Mouse (Mus musculus): Measurements from ENCODE around the gene Uap1.

Gene Uap1

DNA sequence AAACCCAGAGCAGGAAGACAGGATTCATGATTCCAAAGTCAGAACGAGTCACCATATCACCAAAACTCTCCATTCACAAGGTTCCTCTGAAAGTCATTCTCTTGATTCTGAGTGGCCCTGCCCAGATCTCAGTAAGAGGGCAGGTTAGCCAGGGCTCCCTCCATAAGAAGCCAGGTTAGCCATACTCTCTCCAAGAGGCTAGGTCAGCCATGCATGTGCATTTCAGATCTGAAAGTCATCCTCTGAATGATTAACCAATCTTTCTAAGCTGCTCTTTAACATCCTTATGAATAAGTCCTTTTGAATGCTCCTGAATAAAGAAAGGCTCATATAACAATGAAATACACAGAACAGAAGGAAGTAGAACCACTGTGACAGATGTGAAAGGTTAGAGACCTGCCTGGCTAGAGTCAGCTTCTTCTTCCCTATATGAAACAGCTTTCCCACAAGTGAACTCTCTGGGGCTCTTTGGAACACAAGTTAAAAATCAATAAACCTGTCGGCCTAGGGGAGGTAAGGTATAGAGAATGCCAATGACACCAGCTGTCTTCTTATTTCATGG, 10.6 kb downstream of the Uap1 start:
- DNase-seq: no peak

DNA sequence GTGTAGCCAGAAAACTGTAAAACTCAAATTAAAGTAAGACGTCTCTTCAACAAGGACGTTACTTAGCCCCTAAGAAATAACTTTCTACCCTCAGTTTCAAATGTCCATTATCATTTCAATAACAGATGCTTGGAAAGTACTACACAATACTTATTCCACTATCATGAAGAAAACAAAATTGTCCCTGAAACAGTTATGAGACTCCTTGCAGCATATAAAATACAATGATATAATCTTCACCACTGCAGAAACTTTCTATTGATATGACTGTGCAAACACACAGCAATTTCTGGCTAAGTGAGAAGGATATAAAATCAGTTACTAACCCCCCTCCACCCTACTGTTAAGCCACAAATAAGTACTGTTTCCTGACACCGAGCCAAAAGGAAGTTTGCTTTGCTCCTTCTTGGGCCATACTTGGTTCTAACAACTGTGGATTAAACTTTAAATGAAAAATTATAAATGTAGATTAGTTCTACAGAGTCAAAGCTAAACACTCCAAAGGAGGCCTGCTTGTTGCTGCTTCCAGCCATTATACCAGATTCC, 11.3 kb downstream of the Uap1 start:
- no peak for DNase-seq

DNA sequence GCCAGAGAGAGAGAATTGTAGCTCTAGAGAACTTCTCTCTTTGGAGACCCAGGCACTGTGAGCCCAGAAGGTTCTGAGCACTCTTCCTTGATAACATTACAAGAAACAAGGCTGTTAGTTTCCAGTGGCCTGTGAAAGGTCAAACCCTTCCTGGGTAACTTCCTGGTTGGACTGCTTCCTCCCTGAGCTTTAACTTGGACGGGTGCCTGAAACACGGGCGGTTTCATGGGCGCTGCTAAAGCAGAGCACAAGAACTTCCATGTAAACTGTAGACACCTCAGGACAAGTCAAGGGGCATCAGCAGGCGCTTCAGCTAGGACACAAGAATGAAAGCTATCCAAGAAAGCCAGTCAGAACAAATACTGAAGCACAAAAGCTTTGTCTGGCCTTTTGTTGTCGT, 12.9 kb downstream of the Uap1 start:
- no peak for DNase-seq

DNA sequence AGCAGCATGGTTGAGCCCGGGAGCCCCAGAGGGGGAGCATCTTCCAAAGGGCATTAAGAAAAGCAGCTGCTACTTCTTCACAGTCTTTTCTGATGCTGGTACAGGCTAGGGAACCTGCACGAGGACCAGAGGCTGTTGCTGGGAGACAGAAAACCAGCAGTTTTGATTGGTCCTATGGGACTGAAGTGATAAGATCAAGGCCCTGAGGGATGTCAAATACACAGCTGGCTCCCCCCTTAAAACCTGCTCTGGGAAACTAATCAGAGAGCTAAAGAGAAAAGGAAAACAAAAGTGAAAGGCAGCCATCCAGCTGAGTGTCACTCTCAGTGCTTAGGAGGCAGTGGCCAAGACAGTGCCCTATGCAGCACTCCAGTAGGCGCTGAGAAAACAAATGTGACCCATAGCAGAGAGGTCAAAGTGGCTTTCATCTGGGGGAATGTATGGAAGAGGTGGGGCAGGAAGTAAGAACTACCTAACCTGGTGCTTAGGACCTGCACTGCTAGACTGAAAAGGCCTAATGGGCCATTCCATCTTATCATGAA, 14.3 kb downstream of the Uap1 start:
- DNase-seq: no peak

DNA sequence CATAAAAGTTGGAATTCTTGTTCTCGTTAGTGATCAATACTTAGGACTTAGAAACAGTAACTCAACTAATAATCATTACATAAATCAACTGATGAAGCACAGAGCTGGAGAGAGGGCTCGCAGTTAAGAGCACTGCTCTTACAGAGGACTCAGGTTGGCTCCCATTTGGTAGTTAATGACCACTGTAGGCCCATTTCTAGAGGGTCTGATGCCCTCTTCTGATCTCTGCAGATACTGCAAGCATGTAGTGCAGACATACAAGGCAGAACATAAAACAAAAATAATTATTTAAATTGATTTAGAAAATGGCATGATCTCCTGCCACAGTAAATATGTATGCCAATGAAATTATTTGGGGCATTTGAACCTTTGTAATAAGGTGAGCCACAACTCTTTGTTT, 15.1 kb downstream of the Uap1 start:
- DNase-seq: no peak

DNA sequence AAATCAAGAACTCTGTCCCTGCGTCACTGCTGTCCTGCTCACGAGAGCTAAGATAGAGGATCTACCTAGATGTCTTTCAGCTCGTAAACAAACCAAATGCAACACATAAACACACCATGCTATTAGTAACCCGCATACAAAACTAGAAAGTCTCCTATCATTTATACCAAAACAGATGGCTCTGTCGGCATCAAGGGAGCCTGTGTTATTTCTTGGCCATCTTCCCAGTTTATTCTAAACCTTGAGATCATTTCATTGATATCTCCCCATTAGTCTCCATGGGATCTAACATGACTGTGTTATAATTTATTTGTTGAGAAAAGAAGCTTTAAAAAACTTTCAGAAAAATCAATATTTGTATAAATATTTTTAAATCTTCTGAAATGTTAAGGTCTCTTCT, 19.0 kb downstream of the Uap1 start:
- DNase-seq: no peak

DNA sequence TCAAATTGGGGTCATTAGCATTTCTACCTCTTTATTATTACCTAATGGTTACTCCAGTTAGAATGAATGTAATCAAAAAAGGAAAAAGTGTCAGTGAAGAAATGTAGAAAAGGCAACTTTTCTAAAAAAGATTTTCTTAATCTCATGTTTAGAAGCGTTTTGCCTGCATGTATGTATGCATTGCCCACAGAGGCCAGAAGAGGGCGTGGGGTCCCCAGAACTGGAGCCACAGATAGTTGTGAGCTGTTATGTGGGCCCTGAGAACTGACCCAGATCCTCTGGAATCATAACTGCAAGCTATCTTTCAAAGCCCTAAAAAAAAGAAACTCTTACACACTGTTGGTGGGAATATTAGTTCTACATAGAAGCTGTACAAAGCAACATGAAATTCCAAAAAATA, 19.5 kb downstream of the Uap1 start:
- no peak for DNase-seq

DNA sequence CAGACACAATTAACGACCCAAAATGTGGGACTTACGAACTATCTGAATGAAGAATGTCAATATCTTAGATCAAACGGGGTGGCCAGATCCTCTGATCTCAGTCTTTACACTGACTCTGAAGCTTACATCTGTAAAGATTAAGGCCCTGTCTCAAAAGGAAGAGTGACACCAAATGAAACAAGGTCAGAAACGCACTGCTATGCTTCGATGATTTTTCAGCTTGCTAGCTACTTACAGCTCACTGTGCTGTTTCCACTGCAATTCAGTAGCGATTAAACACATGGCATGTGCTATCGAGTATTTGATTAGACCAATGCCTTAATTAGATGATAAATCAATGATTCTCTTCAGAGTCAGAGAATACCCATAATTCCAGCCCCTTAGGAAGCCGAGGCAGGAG, 20.8 kb downstream of the Uap1 start:
- no peak for DNase-seq

DNA sequence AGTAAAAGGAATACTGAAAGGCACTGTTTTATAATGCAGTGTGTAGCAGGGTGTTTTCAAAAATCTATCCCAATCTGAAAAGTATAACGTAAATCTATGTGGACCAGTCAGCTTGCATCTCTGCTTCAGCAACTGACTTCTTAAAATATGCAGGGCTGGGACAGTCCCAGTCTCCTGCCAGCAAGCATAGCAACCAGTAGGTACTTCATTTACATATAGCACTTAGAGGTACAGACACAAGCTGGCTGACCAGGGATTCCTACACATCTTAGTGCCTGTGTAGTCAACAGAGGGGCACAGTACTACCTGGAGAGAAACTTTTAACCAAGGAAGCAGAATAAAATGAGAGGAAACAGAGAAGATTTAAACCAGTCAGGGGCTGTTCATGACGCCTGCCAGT, 22.2 kb downstream of the Uap1 start:
- no peak for DNase-seq

DNA sequence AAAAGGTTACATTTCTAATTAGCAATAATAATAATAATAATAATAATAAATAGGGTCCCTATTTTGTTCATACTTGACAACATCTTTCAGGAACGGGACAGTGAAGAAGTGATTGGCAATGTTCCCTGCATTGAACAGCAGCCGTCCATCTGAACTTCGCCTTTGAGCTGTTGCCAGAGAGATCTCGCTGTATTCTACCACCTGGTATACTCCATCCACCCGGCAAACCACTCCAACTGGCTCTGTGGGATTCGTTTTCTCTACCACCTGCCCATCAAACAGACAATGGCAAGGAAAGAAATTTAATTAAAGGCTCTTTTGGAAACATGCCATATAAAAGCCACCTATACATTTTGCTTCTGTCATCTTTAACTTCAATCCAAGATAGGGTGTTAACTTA, 23.9 kb downstream of the Uap1 start:
- DNase-seq: no peak

DNA sequence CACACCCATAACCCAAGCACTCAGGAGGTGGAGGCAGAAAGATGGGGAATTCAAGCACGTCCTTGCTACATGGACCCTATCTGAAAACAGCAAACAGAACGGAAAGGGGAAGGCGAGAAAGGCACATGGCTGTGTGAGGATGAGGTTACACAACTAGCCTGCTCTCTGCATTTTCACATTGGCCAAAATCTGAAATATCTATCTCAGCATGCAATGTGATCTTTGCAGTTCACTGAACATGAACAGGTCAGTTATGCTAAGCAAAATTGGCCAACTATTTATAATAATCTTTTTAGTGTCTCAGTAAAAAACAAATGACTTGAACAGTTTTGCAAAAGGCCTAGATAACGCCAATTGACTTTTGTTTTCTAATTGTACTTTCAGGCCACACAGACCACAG, 25.0 kb downstream of the Uap1 start:
- no peak for DNase-seq

DNA sequence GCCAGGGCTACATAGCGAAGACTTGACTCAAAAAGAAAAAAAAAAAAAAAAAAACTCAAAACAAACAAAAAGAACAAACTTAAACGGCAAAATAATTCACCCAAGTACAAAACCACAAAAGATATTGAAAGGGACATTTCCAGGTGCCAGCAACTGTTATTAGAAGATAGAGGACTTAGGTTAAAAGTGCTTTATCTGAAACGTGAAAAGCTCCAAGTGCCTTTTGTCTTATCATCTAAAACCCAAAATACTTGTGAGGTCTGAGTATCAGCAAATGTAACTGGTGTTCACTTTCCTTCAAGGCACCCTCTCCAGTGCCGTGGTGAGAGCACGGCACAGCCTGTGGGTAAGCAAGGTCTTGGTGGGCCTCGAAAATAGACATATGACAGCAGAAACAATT, 26.2 kb downstream of the Uap1 start:
- no peak for DNase-seq

DNA sequence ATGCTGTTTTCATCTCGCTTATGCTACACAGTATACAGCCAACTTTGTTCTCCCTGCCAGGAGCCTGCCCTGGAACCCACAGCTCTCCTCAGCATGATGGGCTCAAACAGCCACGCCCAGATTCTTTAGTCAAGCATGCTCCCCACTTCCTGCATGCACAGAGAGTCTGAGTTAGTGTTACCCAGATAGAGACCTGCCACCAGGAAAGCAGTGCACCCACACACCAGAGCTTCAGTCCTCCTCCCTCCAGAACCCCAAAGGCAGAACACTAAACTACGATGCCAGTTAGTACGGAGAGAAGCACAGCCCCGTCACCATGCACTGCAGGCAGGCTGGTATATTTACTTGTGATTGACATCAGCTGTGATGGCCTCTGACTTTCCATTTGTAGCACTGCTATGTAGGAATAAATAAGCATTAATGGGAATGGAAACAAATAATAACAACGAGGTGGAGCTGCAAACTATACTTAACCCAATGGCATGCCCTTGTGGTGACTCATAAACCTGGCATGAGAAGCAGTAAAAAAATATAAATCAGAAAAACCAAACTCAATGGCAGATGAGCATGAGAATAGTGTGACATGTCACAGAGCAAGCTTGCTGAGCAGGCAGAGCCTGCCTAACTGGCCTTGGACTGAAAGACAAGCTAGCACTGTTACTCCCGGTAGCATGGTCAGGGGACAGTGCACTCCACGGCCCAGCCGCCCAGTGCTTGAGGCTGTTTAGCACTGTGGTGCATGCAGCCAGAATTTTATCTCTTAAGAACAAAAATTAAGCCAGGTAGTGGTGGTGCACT, 26.9 kb downstream of the Uap1 start:
- DNase-seq: peak in 1 of 2 experiments; percentile 22

DNA sequence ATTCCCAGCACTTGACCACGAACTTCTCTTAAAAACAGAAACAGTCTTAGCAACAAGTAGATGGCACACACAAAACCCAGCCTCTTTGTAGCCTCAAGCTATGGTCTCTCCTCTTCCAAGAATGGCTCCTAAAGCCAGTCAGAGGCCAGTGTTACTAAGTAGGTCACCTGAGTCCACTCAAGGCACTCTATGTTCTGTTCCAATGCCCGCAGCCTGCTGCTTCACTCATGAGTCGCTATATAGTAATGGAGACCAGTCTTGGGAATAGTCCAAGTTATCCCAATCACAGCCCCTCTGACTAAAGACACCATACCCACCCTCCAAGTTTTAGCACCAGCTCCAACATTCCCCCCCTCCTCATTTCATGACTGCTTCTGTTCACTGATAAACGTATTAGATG, 29.2 kb downstream of the Uap1 start:
- DNase-seq: no peak

DNA sequence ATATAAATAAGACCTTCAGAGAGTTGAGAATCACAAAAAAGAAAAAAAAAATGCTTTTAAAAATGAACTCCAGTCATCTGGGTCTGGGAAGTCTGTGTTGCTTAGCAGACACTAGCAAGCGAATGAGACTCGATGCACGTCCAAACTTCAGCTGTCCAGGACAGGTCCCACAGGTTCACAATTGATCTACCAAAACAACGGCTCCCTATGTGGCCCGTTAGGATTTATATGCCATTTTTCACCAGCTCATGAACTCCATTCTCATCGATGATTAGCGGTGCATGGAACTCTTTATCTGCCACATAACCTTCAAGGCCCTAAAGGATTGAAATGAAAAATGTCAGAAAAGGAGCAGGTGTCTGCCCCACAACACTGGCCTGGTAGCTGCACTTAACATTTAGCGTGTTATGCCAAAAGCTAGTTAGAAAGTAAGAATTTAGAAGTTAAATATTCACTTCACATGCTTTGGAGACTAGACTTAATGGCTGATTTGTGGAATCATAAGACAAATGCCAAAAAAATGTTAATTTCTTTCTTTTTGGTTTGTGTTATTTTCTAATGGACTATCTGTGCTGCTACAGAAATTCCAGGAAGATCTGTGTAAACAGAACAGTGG, 32.4 kb downstream of the Uap1 start:
- DNase-seq: no peak

DNA sequence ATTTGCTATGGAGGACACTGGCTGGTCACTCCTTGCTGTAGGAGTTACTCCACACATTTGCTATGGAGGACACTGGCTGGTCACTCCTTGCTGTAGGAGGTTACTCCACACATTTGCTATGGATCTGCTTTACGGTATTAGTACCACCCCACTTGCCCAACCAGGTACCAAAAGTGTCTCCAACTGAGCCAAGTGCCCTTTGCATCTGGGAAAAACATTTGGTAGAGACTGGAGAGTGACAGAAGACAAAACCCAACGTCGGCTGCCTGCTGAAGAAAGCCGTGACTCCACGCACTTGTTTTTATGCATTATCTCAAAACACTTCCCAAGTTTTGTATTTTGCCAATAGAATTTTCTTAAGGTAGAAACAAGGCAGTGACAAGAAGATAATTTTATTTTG, 33.1 kb downstream of the Uap1 start:
- no peak for DNase-seq

DNA sequence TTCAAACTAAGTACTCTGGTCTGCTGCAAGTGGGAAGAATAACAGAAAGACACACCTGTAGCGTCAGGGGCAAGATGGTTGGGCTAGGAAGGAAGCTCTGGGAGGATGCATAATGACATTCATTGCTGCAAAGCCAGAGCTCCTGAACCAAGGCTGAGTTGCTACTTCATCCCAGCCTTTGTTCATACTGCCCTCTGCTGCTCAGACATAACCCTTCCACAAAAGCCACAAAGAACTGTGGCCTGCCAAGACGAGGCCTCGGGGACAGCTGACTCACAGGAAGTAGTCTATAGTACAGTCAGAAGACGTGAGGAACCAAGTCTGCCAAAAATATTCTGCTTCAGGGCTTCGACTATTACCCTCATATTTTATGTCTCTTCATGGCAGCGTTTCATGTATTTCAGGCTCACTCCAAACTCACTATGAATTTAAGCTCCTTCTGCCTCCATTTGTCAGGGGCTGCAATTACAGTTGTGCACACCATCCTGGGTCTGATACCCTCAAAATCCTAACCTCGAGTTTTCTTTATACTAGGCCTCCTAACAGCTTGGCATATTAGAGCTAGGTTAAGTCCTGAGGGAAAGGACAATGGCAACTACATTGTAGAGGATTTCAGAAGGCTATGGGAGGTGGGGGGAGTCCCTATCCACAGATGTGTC, 38.3 kb downstream of the Uap1 start:
- peak; percentile 36 to 44 for DNase-seq

DNA sequence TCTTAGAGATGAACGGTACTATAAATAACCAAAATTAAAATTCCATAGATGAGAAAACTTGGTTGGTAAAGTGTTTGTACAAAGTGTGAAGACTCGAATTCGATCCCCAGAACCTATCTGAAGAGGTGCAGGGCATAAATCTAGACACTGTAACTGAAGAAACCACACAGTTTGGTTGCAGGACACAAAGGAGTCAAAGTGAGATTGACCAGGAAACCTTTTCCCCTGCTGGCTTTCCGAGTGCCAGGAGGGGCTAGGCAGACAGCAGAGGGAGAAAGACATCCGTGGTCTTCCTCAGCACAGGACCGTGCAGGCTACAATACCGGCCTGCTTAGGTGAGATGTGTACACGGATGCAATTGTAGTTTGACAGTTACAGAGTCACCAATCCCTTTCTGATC, 40.5 kb downstream of the Uap1 start:
- DNase-seq: no peak

DNA sequence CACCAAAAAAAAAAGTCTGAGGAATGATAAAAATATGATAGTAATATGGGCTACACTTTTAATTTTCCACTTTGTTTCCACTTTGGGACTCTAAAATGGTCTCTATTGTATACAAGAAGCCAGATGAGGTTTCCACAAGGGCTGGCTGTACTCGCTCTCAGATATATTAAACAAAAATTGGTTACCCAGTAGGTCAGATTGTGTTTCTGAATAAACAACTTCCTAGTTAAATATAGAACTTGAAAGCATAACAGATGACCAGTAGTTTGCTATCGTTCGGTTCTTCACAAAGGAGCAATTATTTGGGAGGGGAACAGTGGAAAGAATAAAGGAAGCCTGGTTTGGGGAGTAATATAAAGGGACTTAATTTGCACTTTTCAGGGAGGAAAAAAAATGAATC, 43.8 kb downstream of the Uap1 start:
- DNase-seq: no peak

DNA sequence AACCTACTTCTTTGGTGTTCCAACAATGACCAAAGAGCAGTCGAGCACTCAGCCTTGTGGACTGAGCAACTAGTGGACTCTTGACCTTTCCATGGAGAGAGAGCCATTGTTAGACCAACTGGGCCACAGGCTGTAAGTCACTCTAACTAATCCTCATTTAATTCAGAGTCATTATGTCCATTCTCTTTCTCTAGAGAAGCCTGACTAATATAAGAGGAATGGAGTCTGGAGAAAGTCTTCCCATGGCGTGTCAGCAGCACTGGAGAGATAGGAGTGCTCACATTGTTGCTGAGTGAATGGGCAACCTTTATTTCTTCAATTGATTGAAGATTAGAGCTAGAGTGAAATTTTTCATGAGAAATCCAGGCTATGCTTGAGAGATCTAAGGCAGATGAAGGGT, 50.1 kb downstream of the Uap1 start:
- no peak for DNase-seq

DNA sequence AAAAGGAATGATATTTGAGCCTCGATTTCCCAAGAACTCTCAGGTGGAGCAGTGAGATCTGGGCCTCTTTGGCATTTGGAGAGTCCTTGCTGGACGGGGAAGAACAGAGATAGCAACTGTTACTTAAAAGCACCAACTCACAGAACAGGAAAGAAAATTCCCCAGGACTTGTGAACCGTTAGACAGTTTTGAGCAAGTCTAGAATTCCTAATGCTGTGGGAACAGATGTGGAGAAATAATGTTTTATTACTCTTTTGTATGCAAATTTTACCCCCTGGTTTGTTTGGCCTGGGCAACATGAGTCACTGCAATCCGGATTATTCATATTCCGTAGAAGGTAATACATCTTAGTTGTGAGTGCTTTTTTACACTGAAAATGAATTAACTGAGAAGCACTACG, 61.1 kb downstream of the Uap1 start:
- no peak for DNase-seq

DNA sequence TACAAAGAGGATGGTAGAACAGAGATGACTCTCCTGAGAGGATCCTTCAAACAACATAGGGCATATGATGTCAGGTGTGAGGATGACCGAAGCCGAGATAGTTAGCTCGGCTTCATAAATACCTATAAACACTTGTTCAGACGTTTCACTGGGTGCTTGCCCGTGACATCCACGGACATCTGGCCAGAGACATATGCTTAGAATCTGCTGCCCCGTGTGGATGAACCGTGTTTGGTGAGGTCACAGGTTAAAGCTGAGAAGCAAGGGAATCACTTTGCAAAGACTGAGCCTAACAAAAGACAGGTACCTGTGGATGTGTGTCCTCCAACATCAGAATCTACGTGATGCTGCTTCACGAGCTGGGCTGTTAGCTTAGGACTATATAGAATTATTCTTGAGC, 62.5 kb downstream of the Uap1 start:
- DNase-seq: no peak

DNA sequence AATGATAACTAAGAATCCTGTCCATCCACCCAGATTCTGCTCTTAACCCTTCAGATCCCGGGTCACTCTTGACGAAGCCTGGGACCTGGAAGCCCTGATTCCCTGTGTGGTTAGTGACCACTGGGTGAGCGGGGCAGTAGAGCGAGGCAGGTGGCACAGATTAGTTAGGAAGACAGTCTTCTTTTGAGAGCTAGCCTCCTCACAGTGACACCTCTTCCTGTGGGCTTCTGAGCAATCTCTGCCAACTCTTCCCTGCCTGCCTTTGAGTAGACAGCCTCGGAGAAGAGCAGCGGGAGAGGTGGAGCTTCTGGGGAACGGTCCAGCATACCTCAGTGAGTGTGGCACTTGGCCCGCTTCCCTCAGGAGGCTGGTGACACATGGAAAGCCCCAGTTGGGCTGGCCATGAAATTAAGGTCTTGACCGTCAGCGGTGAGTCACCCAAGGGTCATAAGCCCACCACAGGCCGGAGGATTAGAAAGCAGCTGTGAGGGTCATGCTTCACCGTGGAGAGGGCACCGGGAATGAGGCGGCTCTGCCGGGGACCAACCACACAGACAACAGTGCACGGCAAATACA, 63.0 kb downstream of the Uap1 start:
- no peak for DNase-seq

Data from thymus, adult 18-20 months (tissue).